Mouse (Mus musculus) kidney, postnatal 0 days (tissue): ENCODE measurements around the gene Loxl1. TPM values are rescaled to one million over a fixed set of nuclear protein-coding genes. Genes with fewer than 3 reads are reported as not detected.

Source experiments
- ATAC-seq: fragments of 200-750 bp; cut with Nextera tagmentation; replicated peaks from 2 replicates; pipeline ENCODE4 v1.8.0; 2017; ENCODE audit warnings: low read depth, moderate number of reproducible peaks, moderate TSS enrichment, moderate library complexity; ENCODE audit not compliant: low FRiP score
- DNase-seq: peaks from one replicate; pipeline ENCODE4 v3.0.0-alpha.2; 2016; ENCODE audit warnings: low spot score
- H3K27ac ChIP-seq: fragments of 300-500 bp; sonication (generic); 2 replicates; pipeline ENCODE4 v1.5.1; 2014; ENCODE audit warnings: mild to moderate bottlenecking
- H3K27me3 ChIP-seq: fragments of 300-500 bp; sonication (generic); 2 replicates; pipeline ENCODE4 v1.6.1; 2014; ENCODE audit warnings: low read length, mixed read lengths; ENCODE audit not compliant: insufficient read depth
- H3K36me3 ChIP-seq: fragments of 300-500 bp; sonication (generic); 2 replicates; pipeline ENCODE4 v1.6.1; 2014; ENCODE audit warnings: low read length, mixed read lengths; ENCODE audit not compliant: insufficient read depth
- H3K4me1 ChIP-seq: fragments of 300-500 bp; sonication (generic); replicated peaks from 2 replicates; pipeline ENCODE4 v1.6.1; 2014; ENCODE audit warnings: antibody characterized with exemption, low read length, mixed read lengths; ENCODE audit not compliant: insufficient read depth
- H3K4me2 ChIP-seq: fragments of 300-500 bp; sonication (generic); 2 replicates; pipeline ENCODE4 v1.6.1; 2014; ENCODE audit warnings: mild to moderate bottlenecking, low read length, moderate library complexity, mixed read lengths
- H3K4me3 ChIP-seq: fragments of 300-500 bp; sonication (generic); replicated peaks from 2 replicates; pipeline ENCODE4 v1.5.1; 2014; ENCODE audit warnings: low read depth, low read length
- H3K9ac ChIP-seq: fragments of 300-500 bp; sonication (generic); 2 replicates; pipeline ENCODE4 v1.6.1; 2014; ENCODE audit warnings: low read depth, low read length
- H3K9me3 ChIP-seq: fragments of 300-500 bp; sonication (generic); replicated peaks from 2 replicates; pipeline ENCODE4 v1.6.1; 2016; ENCODE audit warnings: low read length, inconsistent platforms, mixed read lengths
- CTCF ChIP-seq: IDR thresholded peaks from 2 replicates; pipeline ENCODE4 v1.5.1; 2016; ENCODE audit warnings: antibody characterized with exemption, low read depth, mild to moderate bottlenecking, moderate library complexity
- WGBS: fragments of 180-500 bp; shearing (Covaris S2); extraction: QIAGEN DNeasy Blood & Tissue Kit; methylation state at CpG from one replicate; pipeline ENCODE4 v1.1.7; 2014; 5-methylcytosine and 5-hydroxymethylcytosine counted together
- polyA plus RNA-seq: library from polyadenylated mRNA; unstranded; fragments of >200 nt; fragmentation: Nextera tagmentation; extraction: Ambion mirVana; gene quantifications from 2 replicates; pipeline ENCODE4 v1.2.1, GENCODE M21; 2015

Loxl1 gene
- polyA plus RNA-seq, 1 experiment from 2014 or later, result 62.2 TPM

- WGBS, result 67% methylated on average over 3 of the region's 3 CpGs
- H3K9me3 ChIP-seq, result no peaks in the 10 kb centered on the region
- no peaks in the 10 kb centered on the region for H3K27me3 ChIP-seq
- no peaks in the 10 kb centered on the region for H3K36me3 ChIP-seq
- no peak overlapping the region for H3K4me3 ChIP-seq
- 0 out of 2 replicates have a peak, but pooled peaks cover 17% of the 10 kb centered on the region for H3K4me1 ChIP-seq
- H3K4me2 ChIP-seq, result no peak overlapping the region
- no peak for ATAC-seq
- no peak for DNase-seq
- no peak for TF ChIP-seq CTCF
- H3K9ac ChIP-seq, result no peak overlapping the region
- peak overlapping the region; percentile 82 for H3K27ac ChIP-seq
Measured at GRCm38 (mm10) chr9:58295345-58295744, 17.6 kb downstream of the Loxl1 start.

GRCm38 (mm10) chr9:58294527-58294926 lies 18.5 kb downstream of the Loxl1 start:
- Histone ChIP-seq H3K4me3 (no peak overlapping the region), H3K36me3 (no peaks in the 10 kb centered on the region), H3K4me1 (0 out of 2 replicates have a peak, but pooled peaks cover 16% of the 10 kb centered on the region), H3K27me3 (no peaks in the 10 kb centered on the region), H3K27ac (no peak overlapping the region), H3K9ac (no peak overlapping the region), H3K9me3 (no peaks in the 10 kb centered on the region), H3K4me2 (no peak overlapping the region)
- TF ChIP-seq CTCF, result no peak
- WGBS, result 34% methylated on average over 7 of the region's 7 CpGs
- DNase-seq (no peak), ATAC-seq (no peak)

DNA sequence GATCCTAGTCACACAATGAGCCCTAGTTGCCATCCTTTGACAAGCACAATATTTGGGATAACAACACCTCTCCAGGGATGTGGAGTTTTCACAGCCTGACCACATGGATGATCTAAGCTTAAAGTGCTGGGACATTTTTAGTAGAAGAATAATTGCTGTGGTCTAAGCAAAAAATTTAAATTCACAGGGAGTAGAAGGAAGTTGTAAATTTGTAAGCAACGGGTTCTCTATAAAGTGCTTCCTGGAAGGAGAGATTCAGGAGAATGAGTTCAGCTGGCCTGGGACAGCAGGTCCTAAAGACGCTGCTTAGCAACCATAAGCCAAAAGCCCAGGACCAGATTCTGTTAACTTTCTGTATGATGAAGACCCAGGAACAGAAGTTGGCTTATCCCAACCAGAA lies 23.1 kb downstream of the Loxl1 start:
- H3K27ac ChIP-seq, result peak overlapping the region; percentile 80
- TF ChIP-seq CTCF, result no peak
- H3K9ac ChIP-seq, result no peak overlapping the region
- H3K4me2 ChIP-seq, result no peak overlapping the region
- WGBS, result 37% methylated on average over 2 of the region's 2 CpGs
- no peaks in the 10 kb centered on the region for H3K36me3 ChIP-seq
- no peak for ATAC-seq
- H3K27me3 ChIP-seq, result no peaks in the 10 kb centered on the region
- peak; percentile 92 for DNase-seq
- no peak overlapping the region for H3K4me3 ChIP-seq
- H3K4me1 ChIP-seq, result 0 out of 2 replicates have a peak, but pooled peaks cover 1% of the 10 kb centered on the region
- H3K9me3 ChIP-seq, result no peaks in the 10 kb centered on the region

DNA sequence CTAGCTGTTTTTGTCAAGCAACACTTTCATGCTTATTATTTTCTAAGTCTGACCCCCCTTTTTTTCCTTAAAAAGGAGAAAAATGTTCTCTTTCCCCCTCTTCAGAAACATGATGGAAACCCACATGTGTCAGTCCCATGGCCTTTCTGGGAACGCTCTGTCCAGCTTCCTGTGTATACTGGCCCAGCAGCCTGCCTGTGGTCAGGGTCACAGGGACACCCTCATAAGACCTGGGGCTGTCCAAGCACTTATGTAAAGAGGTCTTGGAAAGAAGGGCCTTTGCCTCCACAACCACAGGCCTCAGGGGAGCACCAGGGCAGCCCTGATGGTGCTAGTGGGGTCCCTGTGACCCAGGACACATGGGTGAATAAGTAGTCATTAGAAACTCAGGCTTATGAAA lies 23.9 kb downstream of the Loxl1 start:
- Histone ChIP-seq H3K9ac (no peak overlapping the region), H3K9me3 (no peaks in the 10 kb centered on the region), H3K27ac (peak overlapping the region; percentile 80), H3K27me3 (no peaks in the 10 kb centered on the region), H3K4me2 (no peak overlapping the region), H3K4me3 (no peak overlapping the region), H3K36me3 (no peaks in the 10 kb centered on the region), H3K4me1 (no peaks in the 10 kb centered on the region)
- 53% methylated on average over 1 of the region's 1 CpGs for WGBS
- ATAC-seq, result peak; percentile 37; the same call in 1 of the 2 replicates
- peak; percentile 72 for DNase-seq
- no peak for TF ChIP-seq CTCF

DNA sequence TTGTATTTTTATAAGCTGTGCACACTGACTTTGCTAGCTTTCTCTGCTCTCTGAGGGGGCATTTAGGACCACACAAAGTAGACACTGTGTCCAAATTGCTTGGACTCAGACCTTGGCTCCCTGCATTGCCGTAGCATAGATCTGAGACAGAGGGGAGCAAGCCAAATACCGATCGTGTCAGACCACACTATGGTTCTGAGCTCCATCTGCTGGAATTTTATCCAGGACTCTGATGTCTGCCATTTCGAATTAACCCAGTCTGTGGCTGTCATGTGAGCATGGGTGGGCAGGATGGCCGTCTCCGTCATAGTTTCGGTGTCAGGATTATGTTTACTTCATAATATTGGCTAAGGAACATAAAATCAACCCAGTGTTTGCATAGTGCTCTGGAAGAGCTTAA lies 29.6 kb downstream of the Loxl1 start:
- Histone ChIP-seq H3K27me3 (no peaks in the 10 kb centered on the region), H3K27ac (no peak overlapping the region), H3K4me2 (no peak overlapping the region), H3K4me3 (no peak overlapping the region), H3K36me3 (no peaks in the 10 kb centered on the region), H3K9ac (no peak overlapping the region), H3K4me1 (no peaks in the 10 kb centered on the region), H3K9me3 (no peaks in the 10 kb centered on the region)
- 58% methylated on average over 7 of the region's 7 CpGs for WGBS
- no peak for DNase-seq
- TF ChIP-seq CTCF, result 0 out of 2 replicates have a peak, but pooled peaks have one; percentile 2
- ATAC-seq, result no peak

DNA sequence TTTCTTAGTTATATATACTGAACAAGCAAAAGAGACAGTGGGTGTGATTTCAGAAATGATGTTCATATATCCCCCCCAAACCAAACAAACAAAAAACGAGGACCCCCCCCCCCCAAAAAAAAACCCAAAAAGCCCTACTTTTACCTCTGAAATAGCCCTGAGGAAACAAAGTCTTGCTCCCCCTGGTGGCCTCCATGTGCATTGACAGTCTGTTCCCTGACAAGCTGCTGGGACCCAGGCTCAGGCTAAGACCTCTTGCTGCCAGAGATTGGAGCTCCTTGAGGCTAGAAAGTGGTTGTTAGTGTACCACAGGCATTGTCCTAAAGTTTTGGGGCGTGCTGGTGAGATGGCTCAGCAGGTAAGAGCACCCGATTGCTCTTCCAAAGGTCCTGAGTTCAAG lies 31.4 kb downstream of the Loxl1 start:
- no peaks in the 10 kb centered on the region for H3K27me3 ChIP-seq
- ATAC-seq, result no peak
- no peak overlapping the region for H3K4me2 ChIP-seq
- no peaks in the 10 kb centered on the region for H3K9me3 ChIP-seq
- no peak overlapping the region for H3K9ac ChIP-seq
- H3K4me3 ChIP-seq, result no peak overlapping the region
- H3K4me1 ChIP-seq, result no peaks in the 10 kb centered on the region
- DNase-seq, result no peak
- no peak overlapping the region for H3K27ac ChIP-seq
- WGBS, result 61% methylated on average over 3 of the region's 3 CpGs
- H3K36me3 ChIP-seq, result no peaks in the 10 kb centered on the region
- peak; percentile 75 for TF ChIP-seq CTCF
